Mouse (Mus musculus) brain, embryonic 14.5 days (tissue): ENCODE results near the gene Ophn1. TPM values are rescaled to one million over a fixed set of nuclear protein-coding genes. Genes with fewer than 3 reads are reported as not detected.

Experiments
- DNase-seq: peaks from one replicate; pipeline ENCODE4 v3.0.0-alpha.2; 2011; ENCODE audit warnings: low read depth
- CTCF ChIP-seq: fragments of 200-500 bp; IDR thresholded peaks from 2 replicates; pipeline ENCODE4 v1.5.1; 2012; ENCODE audit warnings: inconsistent platforms, mild to moderate bottlenecking, moderate library complexity, borderline replicate concordance; ENCODE audit not compliant: insufficient read depth, insufficient read length; ENCODE audit errors: extremely low read depth
- POLR2A ChIP-seq: fragments of 200-500 bp; IDR thresholded peaks from 2 replicates; pipeline ENCODE4 v1.6.1; 2012; ENCODE audit warnings: mild to moderate bottlenecking, inconsistent platforms, borderline replicate concordance; ENCODE audit not compliant: poor library complexity, insufficient read depth, insufficient read length, severe bottlenecking; ENCODE audit errors: extremely low read depth
- polyA plus RNA-seq: library from polyadenylated mRNA; depleted of rRNA; stranded (reverse); fragments of >200 nt; gene quantifications from 2 replicates; pipeline ENCODE4 v1.2.3, GENCODE M21; 2012

Ophn1 gene
- polyA plus RNA-seq, 1 experiment = 26.6 TPM

DNA sequence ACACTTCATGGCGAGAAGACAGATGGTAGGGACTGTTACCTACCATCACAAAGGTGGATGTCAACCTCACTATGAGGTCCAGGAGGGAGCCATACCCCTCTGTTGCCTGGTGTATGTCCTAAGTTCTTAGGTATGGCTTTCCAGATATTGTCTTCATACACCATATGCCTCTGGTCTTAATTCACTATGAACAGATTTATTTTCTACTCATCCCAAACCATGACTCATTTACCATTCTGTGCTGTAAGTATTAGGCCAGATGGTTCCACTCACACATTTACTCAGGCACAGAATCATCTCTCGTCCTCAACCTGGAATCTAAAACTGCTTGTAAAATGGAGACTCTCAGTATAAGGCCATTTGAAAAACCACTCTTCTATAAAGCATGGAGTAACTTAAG lies 135.7 kb downstream of the Ophn1 start:
- peak; percentile 23 for DNase-seq
- TF ChIP-seq CTCF (no peak), POLR2A (no peak)

DNA sequence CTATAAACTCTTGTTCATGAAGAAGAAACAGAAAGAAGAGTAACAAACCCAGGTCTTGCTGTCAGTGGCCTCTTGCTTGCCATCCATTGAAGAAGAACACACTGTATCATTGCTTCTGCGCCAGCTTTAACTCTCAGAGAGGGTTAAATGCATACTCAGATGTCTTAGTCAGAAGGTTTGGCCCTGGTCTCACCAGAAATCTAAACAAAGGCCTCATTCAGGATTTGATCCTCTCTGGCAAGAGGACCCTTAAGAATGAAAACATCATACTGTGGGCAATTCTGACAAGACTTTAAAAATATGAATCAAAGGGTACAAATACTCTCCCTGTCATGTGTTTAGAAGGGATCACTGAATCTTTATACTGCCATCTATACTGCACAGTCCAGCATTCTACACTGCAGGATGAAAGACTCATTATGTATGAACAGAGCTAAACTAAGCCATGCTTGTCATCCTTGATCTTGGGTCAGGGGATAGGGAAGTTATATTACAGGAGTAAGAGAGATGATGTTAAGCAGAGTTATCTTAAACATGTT lies 139.5 kb downstream of the Ophn1 start:
- no peak for DNase-seq
- no peak for TF ChIP-seq CTCF
- no peak for TF ChIP-seq POLR2A

DNA sequence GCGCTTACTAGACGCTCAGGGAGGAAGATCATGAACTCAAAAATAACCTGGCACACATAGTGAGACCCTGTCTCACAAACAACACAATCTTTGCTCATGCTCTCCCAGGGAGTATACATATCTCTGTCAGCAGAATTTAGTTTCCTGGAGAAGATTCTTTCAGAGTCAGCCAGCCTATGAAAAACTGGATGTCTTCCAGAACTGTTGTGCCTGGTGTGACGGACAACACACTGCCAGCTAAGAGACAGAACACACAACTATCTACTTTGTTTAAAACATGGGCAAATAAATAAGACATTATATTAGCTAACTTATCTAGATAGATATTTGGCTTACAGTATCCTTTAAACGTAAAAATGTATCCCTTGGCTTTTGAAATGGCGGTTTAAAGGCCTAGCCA lies 154.1 kb downstream of the Ophn1 start:
- no peak for TF ChIP-seq POLR2A
- no peak for TF ChIP-seq CTCF
- DNase-seq = peak; percentile 8

DNA sequence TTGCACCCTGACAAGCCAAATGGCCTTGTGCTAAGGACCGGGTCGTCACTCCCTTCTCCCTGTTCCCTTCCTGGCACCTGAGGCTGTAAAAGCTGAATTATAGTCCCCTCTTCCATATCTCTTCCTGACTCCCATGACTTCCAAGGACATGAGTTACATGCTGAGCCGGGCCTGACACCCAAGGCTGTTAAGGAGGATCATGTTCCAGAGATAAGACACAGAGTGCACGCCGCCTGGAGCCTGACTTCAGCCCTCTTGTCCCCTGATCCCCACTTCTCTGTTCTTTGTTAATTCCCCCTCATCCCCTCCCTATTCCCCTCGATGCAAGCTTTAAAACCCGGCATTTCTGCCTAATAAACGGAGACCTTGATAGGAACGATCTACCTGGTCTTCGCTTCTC lies 167.8 kb downstream of the Ophn1 start:
- DNase-seq = no peak
- TF ChIP-seq POLR2A (no peak), CTCF (no peak)

DNA sequence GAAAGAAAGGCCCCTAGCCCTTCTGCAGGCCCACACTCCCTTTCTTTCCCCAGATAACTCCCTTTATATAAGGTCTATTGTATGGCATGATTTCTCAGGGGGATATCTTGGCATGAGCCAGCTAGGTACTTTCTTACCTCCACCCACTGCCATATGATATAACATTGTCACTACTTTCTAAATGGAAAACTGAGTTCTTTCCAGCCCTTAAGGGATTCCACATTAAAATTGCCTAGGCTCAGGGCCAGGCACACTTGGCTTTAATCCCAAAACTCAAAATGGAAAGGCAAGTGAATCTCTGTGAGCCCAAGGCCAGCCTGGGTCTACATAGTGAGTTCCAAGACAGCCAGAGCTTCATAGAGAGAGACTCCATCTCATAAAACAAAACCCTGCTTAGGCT lies 183.1 kb downstream of the Ophn1 start:
- TF ChIP-seq CTCF = no peak
- no peak for TF ChIP-seq POLR2A
- DNase-seq = peak; percentile 20

DNA sequence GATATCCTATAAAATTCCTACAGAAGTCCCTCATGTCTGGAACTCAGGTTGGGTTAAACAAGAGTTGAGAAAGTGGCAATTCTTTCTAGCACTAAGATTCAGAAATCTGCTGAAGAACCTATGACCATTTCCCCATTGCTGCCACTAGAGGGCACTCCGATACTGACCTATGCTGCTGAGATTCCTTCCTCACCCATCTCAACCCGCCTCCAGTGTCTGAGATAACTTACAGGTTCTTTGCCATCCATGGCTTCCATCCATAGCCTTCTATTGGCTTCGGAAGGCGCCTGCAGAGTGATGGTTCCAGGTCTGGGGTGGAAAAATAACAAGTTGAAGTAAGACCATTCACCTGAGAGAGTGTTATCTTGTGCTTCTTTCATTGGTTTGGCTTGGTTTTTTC lies 189.2 kb downstream of the Ophn1 start:
- TF ChIP-seq CTCF (peak; percentile 77; the same call in 1 of the 2 replicates), POLR2A (no peak)
- peak; percentile 86 for DNase-seq

DNA sequence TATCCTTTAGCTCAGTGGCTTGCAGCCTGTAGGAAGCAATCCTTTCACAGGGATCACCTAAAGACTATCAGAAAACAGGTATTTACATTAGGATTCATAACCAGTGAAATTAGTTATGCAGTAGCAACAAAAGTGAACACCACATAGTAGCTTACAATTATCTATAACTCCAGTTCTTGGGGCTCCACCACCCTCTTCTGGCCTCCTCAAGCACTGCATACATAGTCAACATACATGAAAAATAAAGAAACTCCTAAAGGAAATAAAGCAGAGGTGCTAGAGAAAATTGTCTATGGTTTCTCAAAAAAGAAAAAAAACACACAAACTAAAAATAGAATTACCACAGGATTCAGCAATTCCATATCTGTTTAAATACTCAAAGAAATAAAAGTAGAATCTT lies 208.2 kb downstream of the Ophn1 start:
- TF ChIP-seq POLR2A = no peak
- TF ChIP-seq CTCF = no peak
- peak; percentile 18 for DNase-seq

DNA sequence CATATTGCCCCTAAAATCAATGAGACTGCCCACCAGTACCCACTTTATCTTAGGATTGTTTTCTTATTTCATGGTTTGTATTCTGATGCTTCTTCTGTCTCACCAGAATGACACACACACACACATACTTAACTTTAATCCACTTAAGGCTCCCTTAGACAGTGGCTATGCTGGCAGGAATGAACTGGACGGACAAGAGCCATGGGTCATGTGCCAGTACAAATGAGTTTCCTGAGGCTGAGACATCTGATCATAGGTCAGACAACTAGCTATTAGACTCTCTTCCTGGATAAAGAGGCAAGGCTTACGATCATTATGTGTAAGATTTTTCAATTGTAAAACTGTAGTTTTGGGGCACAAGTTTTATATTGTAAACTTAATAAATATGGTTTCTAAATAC lies 209.5 kb downstream of the Ophn1 start:
- DNase-seq = no peak
- TF ChIP-seq CTCF = no peak
- no peak for TF ChIP-seq POLR2A

DNA sequence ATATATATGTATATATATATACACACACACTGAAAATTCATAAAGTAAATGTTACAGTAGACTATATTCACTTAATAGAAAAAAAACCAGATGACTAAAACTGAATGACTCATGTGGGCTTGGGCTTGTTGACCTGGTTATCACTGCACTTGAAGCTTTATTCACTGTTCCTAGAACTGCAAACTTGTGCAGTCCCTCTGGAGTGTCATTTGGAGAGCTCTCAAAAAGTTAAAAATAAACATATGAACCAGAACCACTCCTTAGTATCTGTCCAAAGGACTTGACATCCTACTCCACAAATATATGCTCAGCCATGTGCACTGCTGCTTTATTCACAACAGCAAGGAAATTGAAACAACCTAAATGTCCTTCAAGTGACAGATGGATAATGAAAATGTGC lies 219.8 kb downstream of the Ophn1 start:
- no peak for DNase-seq
- TF ChIP-seq CTCF (no peak), POLR2A (no peak)

DNA sequence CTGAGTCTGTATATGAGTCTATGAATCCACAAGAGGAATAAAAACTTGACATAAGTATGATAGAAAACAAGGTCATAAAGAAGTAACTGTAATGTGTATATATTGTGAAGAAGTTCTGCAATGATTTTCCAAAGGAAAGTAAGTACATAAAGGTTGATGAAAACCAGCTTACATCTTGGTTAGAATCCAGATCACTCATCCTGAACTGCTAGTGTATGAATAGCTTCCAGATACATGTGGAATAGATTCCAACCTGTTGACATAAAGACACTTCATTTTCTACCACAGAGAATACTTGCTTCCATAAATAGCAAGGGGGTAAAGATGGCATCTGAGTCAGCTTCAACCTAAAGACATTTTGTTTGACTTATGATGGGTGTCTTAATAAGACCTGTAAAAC lies 239.4 kb downstream of the Ophn1 start:
- no peak for DNase-seq
- TF ChIP-seq POLR2A (no peak), CTCF (no peak)

DNA sequence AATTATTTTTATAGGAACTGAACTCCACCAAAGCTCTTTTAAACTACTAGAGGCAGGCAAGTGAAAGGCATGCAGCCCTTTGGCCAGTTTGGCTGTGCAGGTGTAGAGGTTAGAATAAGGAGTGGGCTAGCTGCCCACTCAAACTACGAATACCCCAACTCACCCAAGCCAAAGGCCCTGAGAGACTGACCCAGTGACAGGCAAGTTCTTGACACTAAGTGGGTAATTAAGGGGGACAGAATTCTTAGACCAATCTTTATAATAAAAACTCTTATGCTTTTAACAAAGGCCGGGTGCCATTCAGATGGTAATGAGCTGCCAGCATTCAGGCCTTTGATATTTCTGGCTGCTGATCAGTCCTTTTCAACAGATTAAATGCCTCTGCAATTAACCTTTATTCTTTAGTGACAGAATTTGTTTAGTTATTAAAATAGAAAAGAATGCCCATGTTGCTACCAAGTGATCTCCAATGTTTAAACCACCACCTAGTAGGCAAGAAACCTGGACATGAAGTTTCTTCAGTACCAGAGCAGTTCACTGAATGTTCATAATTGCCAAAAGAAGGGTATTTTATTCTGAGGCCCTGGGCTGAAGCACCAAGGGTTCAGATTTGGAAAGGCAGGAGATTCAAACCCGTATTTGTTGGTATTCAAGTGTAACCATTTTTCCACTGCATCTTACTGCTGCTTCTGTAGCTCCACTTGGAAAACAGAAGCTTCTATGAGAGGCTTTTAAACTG lies 262.0 kb downstream of the Ophn1 start:
- TF ChIP-seq POLR2A (no peak), CTCF (no peak)
- peak; percentile 87 for DNase-seq

DNA sequence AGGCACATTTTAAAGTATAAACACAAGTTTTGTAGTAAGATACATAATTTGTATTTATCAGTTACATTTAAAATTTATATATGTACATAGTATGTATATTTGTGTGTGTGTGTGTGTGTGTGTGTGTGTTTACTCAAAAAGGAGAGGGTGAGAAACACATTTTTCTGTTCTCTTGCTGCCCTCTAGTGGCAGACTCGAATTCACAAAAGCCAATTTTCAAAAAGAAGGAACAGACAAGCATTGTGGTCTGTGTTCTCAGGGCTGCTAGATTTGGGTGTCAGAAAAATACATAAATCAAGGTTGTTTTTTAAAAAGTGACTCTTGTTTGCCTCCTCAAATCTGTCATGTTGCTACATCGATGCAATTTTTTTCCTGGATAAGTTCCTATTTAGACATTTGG lies 272.0 kb downstream of the Ophn1 start:
- TF ChIP-seq POLR2A (no peak), CTCF (peak; percentile 38; the same call in 1 of the 2 replicates)
- peak; percentile 62 for DNase-seq

DNA sequence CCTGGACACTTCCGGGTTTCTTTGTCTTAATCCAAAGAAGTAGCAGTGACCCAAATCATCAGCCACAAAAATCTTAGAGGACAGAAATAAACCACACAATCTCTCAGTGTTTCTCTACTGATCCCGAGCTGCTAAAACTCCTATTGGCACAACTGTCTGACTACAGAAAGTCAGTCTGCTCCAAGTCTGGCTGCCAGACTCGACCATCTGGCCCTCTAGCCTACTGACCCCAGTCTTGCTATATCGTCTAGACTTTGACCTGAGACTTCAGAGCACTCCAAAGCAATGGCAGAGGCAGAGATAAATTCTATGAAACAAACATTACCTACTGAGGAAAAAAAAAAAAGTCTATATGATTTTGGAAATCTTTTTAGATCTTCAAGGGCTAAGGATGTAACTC lies 273.4 kb downstream of the Ophn1 start:
- no peak for TF ChIP-seq CTCF
- no peak for TF ChIP-seq POLR2A
- DNase-seq = peak; percentile 2

DNA sequence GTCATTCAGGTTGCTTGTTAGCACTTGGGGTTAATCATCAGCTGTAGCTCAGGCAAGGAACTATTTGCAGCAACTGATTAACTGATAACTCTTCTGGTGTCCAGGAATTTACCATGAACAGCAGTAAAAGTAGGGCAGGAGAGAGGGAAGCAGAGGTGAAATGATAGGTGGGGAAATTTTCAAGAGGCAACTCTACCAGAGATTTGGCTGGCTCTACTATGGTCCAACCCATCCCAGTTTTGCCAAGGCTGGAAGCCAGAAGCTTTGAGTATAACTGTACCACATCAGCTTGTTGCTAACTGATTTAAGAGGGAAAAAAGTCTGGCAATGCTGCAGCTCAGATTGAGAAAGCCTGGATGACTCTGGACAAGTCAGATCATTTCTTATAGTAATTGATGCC lies 316.6 kb downstream of the Ophn1 start:
- no peak for DNase-seq
- no peak for TF ChIP-seq POLR2A
- no peak for TF ChIP-seq CTCF
